Mouse (Mus musculus) hindbrain, embryonic 14.5 days (tissue): ENCODE measurements around the gene Tmem30b. TPM values are rescaled to one million over a fixed set of nuclear protein-coding genes. Genes with fewer than 3 reads are reported as not detected.

ENCODE experiments used
- ATAC-seq: fragments of 200-750 bp; cut with Nextera tagmentation; 2 replicates; pipeline ENCODE4 v1.8.0; 2017; ENCODE audit warnings: moderate number of reproducible peaks, mild to moderate bottlenecking, moderate TSS enrichment, moderate library complexity; ENCODE audit not compliant: low FRiP score
- DNase-seq: peaks from one replicate; pipeline ENCODE4 v3.0.0-alpha.2; 2015; ENCODE audit warnings: low spot score
- H3K27ac ChIP-seq: fragments of 300-500 bp; sonication (generic); 2 replicates; pipeline ENCODE4 v1.5.1; 2014; ENCODE audit warnings: mild to moderate bottlenecking, moderate library complexity
- H3K27me3 ChIP-seq: fragments of 300-500 bp; sonication (generic); 2 replicates; pipeline ENCODE4 v1.6.1; 2014; ENCODE audit warnings: mild to moderate bottlenecking, low read length, mixed read lengths; ENCODE audit not compliant: control insufficient read depth, insufficient read depth
- H3K36me3 ChIP-seq: fragments of 300-500 bp; sonication (generic); replicated peaks from 2 replicates; pipeline ENCODE4 v1.6.1; 2014; ENCODE audit not compliant: control insufficient read depth, insufficient read depth
- H3K4me1 ChIP-seq: fragments of 300-500 bp; sonication (generic); replicated peaks from 2 replicates; pipeline ENCODE4 v1.6.1; 2014; ENCODE audit warnings: antibody characterized with exemption, low read length, mixed read lengths; ENCODE audit not compliant: control insufficient read depth, insufficient read depth
- H3K4me2 ChIP-seq: fragments of 300-500 bp; sonication (generic); replicated peaks from 2 replicates; pipeline ENCODE4 v1.6.1; 2014; ENCODE audit warnings: mild to moderate bottlenecking, moderate library complexity
- H3K4me3 ChIP-seq: fragments of 300-500 bp; sonication (generic); replicated peaks from 2 replicates; pipeline ENCODE4 v1.5.1; 2014; ENCODE audit warnings: mild to moderate bottlenecking, low read length
- H3K9ac ChIP-seq: fragments of 300-500 bp; sonication (generic); 2 replicates; pipeline ENCODE4 v1.6.1; 2014
- H3K9me3 ChIP-seq: fragments of 300-500 bp; sonication (generic); 2 replicates; pipeline ENCODE4 v1.6.1; 2016; ENCODE audit warnings: low read length; ENCODE audit not compliant: control insufficient read depth
- WGBS: fragments of 180-500 bp; shearing (Covaris S2); extraction: QIAGEN DNeasy Blood & Tissue Kit; methylation state at CpG from one replicate; pipeline ENCODE4 v1.1.7; 2014; 5-methylcytosine and 5-hydroxymethylcytosine counted together
- polyA plus RNA-seq: library from polyadenylated mRNA; unstranded; fragments of >200 nt; fragmentation: Nextera tagmentation; extraction: Ambion mirVana; gene quantifications from 2 replicates; pipeline ENCODE4 v1.2.1, GENCODE M21; 2014

The Tmem30b gene
- polyA plus RNA-seq, 1 experiment from 2014 or later = 0.15 TPM

DNA sequence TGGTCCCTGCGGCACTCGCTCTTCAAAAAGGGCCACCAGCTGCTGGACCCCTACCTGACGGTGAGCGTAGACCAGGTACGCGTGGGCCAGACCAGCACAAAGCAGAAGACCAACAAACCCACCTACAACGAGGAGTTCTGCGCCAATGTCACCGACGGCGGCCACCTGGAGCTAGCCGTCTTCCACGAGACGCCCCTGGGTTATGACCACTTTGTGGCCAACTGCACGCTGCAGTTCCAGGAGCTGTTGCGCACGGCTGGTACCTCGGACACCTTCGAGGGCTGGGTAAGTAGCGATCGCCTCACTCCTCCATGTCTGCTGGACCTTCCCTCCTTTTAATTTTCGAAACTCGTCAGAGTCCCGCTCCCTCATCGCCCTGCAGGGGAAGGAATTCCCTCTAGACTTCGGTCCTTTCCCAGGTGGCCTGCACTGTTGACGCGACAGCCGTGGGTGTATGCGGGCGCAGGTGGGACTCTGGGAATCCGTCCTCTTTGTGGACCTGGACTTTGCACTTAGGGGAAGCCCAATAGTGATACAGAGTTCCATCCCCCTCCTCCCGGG is 39.1 kb upstream of the Tmem30b start:
- Histone ChIP-seq H3K4me1 (peaks cover 15% of the 10 kb centered on the region), H3K36me3 (no peaks in the 10 kb centered on the region), H3K4me2 (peak overlapping the region; percentile 92), H3K9ac (peak overlapping the region; percentile 78), H3K27me3 (peaks cover 33% of the 10 kb centered on the region), H3K9me3 (no peaks in the 10 kb centered on the region), H3K4me3 (peak overlapping the region; percentile 82), H3K27ac (no peak overlapping the region)
- under 1% methylated on average over 33 of the region's 33 CpGs for WGBS
- ATAC-seq = peak; percentile 33; the same call in 1 of the 2 replicates
- no peak for DNase-seq

DNA sequence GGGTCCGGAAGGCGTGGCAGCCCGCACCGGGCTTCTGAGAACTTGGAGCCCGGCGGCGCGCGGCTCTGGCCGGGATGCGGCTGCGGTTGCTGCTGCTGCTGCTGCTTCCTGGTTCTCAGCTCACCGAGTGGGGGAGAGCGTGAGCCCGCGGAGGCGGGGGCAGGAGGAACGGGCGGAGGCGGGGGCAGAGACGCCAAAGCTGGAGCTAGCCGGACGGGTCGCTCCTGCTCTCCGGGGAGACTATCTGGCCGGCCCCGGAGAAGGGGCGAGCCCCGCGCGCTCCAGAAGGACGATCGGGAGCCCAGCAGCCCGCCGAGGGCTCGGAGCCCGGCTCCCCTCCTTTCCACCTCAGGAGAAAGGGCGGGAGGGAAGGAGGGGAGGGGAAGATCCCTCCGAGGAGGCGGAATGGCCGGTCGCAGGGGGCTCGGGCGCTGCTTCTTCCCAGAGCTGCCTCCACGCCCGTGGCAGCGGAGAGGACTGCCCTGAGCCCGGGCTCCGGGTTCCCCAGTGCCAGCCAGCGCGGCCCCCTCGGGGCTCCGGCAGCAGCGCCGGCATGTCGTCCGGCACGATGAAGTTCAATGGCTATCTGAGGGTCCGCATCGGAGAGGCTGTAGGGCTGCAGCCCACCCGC is 38.5 kb upstream of the Tmem30b start, which contains the start of gene Prkch:
TSS of gene Prkch (plus strand) at position 187 of the 631 bp plus-strand sequence.
- H3K36me3 ChIP-seq = no peaks in the 10 kb centered on the region
- H3K4me2 ChIP-seq = peak within 1 kb of the TSS; percentile 92
- H3K4me1 ChIP-seq = peaks cover 15% of the 10 kb centered on the region
- H3K27ac ChIP-seq = peak within 1 kb of the TSS; percentile 73
- peak within 1 kb of the TSS; percentile 78 for H3K9ac ChIP-seq
- peaks cover 33% of the 10 kb centered on the region for H3K27me3 ChIP-seq
- ATAC-seq = peak; percentile 89
- WGBS = 0% methylated on average over 51 of the region's 61 CpGs
- H3K4me3 ChIP-seq = peak within 1 kb of the TSS; percentile 82
- peak; percentile 74 for DNase-seq
- no peaks in the 10 kb centered on the region for H3K9me3 ChIP-seq

DNA sequence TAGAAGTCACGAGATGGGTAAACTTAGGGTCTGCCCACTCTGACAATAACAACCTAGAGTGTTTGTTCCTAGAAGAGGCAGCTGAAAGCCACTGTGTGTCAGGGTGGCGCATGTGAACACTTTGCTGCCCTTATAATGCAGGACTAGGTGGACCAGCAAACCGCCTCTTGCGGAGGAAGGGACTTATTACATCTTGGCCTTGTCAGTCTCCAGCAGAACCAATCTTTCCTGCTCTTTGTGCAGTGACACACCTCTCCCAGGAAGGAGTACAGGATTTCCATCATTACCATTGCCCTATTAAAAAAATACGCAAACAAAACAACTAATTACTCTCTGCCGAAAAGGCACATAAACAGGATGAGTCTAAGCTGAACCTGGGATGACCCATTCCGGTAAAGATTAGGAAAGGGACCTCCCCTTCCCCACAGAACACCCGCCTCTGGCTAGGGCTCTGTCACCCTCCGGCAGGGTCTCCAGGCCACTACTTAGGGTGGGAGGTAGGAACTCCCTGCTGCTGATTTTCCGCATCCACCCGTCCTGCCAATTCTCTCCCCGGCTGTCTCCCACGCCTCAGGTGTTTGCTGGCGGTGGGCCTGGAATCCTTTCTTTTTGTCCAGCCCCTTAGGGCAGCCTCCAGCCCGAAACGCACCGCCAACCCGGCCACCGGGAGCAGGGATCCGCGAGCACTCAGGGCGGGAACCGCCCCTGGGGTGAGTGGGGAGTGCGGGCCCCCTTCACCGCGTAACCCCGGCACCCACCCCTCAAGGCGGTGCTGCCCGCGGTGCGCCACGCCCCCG is 37.8 kb upstream of the Tmem30b start:
- Histone ChIP-seq H3K36me3 (no peaks in the 10 kb centered on the region), H3K9ac (peak overlapping the region; percentile 78), H3K4me3 (peak overlapping the region; percentile 82), H3K4me1 (peaks cover 15% of the 10 kb centered on the region), H3K4me2 (peak overlapping the region; percentile 92), H3K9me3 (no peaks in the 10 kb centered on the region), H3K27ac (peak overlapping the region; percentile 73), H3K27me3 (peaks cover 33% of the 10 kb centered on the region)
- ATAC-seq (peak; percentile 32; the same call in 1 of the 2 replicates), DNase-seq (peak; percentile 46)
- WGBS = 5% methylated on average over 33 of the region's 33 CpGs

DNA sequence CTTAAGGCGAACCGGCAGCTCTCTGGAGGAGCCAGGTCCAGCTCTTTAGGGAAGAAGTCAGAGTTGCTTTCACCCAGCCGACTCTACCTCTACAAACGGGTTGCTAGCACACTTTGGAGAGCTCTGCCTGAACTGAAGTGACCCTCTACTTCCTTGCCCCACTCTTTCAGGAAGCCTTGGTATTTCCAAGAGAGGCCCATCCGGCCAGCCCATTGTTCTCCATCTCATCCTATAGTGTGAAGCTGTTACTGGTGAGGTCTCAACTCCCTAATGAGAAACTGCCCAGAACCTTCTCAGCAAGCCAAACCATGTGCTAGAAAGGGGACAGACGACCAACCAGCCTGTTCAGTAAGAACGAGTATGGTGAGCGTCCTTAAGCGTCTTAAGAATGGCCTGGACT is 37.1 kb upstream of the Tmem30b start:
- DNase-seq (no peak), ATAC-seq (no peak)
- Histone ChIP-seq H3K36me3 (no peaks in the 10 kb centered on the region), H3K9me3 (no peaks in the 10 kb centered on the region), H3K27ac (no peak overlapping the region), H3K4me1 (peaks cover 15% of the 10 kb centered on the region), H3K4me3 (no peak overlapping the region), H3K27me3 (peaks cover 33% of the 10 kb centered on the region), H3K4me2 (no peak overlapping the region), H3K9ac (no peak overlapping the region)
- WGBS = 76% methylated on average over 9 of the region's 9 CpGs

DNA sequence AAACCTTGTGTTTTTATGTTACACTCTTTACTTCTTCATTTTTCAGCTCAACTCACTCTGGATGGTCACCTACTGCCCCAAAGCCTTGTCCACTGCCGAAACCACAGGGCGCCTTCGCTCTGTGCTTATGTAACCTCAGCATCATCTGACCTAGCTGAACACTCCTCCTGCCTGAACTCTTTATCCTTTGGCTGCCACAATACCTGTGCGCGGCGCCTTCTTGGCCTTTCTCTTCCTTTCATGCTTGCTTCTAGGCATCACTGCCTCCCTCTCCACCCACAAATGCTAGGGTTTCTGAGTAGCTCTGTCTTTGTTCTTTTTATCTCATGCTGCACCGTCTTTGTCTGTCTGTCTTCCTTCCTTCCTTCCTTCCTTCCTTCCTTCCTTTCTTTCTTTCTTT is 34.6 kb upstream of the Tmem30b start:
- WGBS = 87% methylated on average over 7 of the region's 7 CpGs
- ATAC-seq = no peak

DNA sequence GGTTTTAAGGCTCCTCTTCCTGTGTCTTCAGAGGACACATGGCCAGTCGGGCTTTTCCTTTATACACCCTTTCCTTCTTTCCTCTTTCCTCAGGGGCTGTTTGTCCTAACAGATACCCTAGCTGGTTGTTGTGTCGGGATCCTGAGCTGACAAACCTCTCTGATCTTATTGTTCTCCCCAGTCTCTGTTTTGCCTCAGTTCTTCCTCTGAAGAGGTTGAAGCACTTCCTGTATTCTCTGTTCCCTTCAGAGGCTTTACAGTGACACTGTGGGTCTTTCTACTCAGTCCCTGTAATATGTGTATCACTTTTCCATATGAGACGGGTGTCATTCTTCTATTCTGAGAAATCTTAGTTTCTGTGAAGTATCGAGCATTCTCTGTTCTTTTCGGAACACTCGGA is 31.9 kb upstream of the Tmem30b start:
- no peak overlapping the region for H3K4me3 ChIP-seq
- H3K4me2 ChIP-seq = no peak overlapping the region
- no peak for DNase-seq
- WGBS = 73% methylated on average over 6 of the region's 6 CpGs
- H3K4me1 ChIP-seq = no peaks in the 10 kb centered on the region
- no peaks in the 10 kb centered on the region for H3K9me3 ChIP-seq
- no peak overlapping the region for H3K27ac ChIP-seq
- no peak overlapping the region for H3K9ac ChIP-seq
- H3K27me3 ChIP-seq = no peaks in the 10 kb centered on the region
- no peaks in the 10 kb centered on the region for H3K36me3 ChIP-seq
- ATAC-seq = no peak

More for the DNA sequence above, 34.6 kb upstream of the Tmem30b start:
- Histone ChIP-seq H3K4me1 (peaks cover 12% of the 10 kb centered on the region), H3K4me2 (no peak overlapping the region), H3K36me3 (no peaks in the 10 kb centered on the region), H3K27ac (no peak overlapping the region), H3K27me3 (peaks cover 15% of the 10 kb centered on the region), H3K4me3 (no peak overlapping the region), H3K9me3 (no peaks in the 10 kb centered on the region), H3K9ac (no peak overlapping the region)
- DNase-seq = no peak

DNA sequence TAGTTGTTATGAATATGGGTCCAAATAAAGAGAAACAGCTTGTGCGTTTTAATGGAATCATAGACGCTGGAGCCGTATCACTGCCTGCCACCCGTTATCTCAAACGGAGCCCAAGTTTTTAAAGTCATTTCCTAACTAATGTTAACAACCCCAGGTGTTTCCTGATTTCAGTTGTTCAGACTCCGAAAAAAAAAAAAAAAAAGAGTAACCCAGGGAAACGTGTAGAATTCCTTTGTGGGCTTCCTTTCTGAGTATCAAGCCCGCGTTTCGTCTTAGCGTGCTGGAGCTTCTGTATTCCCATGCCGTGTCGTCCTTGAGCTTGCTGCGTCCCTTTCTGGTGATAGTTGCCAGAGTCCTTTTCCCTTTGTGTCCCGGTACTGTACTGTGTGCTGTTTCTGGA is 28.4 kb upstream of the Tmem30b start:
- no peaks in the 10 kb centered on the region for H3K27me3 ChIP-seq
- no peak overlapping the region for H3K4me3 ChIP-seq
- 77% methylated on average over 15 of the region's 15 CpGs for WGBS
- no peak overlapping the region for H3K4me2 ChIP-seq
- no peaks in the 10 kb centered on the region for H3K36me3 ChIP-seq
- peaks cover 1% of the 10 kb centered on the region; the same call in 1 of the 2 replicates for H3K9me3 ChIP-seq
- H3K27ac ChIP-seq = no peak overlapping the region
- DNase-seq (no peak), ATAC-seq (no peak)
- H3K4me1 ChIP-seq = no peaks in the 10 kb centered on the region
- no peak overlapping the region for H3K9ac ChIP-seq

DNA sequence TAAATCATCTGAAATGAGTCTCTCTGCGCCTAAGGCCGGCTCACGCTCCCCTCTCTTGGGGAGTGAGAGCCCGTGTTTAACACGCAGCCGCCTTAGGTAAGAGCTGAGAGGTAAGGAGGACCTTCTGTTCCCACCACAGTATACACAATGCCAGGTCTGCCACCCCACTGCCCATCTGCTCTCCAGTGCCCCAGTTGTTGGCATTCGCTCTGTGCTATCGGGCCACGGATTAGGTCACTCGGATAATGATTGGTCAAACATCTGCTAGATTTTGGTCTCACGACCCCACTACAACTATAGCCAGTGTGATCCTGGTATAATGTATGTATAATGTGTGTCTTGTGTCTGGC is 19.4 kb upstream of the Tmem30b start:
- Histone ChIP-seq H3K9me3 (peaks cover 3% of the 10 kb centered on the region; the same call in 1 of the 2 replicates), H3K4me2 (peak overlapping the region; percentile 49), H3K27ac (no peak overlapping the region), H3K4me1 (no peaks in the 10 kb centered on the region), H3K36me3 (no peaks in the 10 kb centered on the region), H3K9ac (no peak overlapping the region), H3K27me3 (0 out of 2 replicates have a peak, but pooled peaks cover 3% of the 10 kb centered on the region), H3K4me3 (peak overlapping the region; percentile 26)
- no peak for DNase-seq
- ATAC-seq = no peak; the same call in 1 of the 2 replicates
- 65% methylated on average over 11 of the region's 11 CpGs for WGBS
